Mouse (Mus musculus) neural tube, embryonic 15.5 days (tissue): ENCODE measurements around the gene Nelfb. TPM values are rescaled to one million over a fixed set of nuclear protein-coding genes. Genes with fewer than 3 reads are reported as not detected.

Experiments used
- ATAC-seq: fragments of 200-750 bp; cut with Nextera tagmentation; 2 replicates; pipeline ENCODE4 v1.8.0; 2017; ENCODE audit warnings: mild to moderate bottlenecking, moderate TSS enrichment, moderate library complexity; ENCODE audit not compliant: low FRiP score
- H3K27ac ChIP-seq: fragments of 300-500 bp; sonication (generic); replicated peaks from 2 replicates; pipeline ENCODE4 v1.5.1; 2015; ENCODE audit warnings: mild to moderate bottlenecking, inconsistent platforms
- H3K27me3 ChIP-seq: fragments of 300-500 bp; sonication (generic); replicated peaks from 2 replicates; pipeline ENCODE4 v1.6.1; 2015; ENCODE audit warnings: inconsistent platforms
- H3K36me3 ChIP-seq: fragments of 300-500 bp; sonication (generic); 2 replicates; pipeline ENCODE4 v1.6.1; 2015; ENCODE audit warnings: inconsistent platforms
- H3K4me1 ChIP-seq: fragments of 300-500 bp; sonication (generic); 2 replicates; pipeline ENCODE4 v1.6.1; 2015; ENCODE audit warnings: inconsistent platforms
- H3K4me2 ChIP-seq: fragments of 300-500 bp; sonication (generic); 2 replicates; pipeline ENCODE4 v1.6.1; 2015; ENCODE audit warnings: inconsistent platforms, mild to moderate bottlenecking, moderate library complexity
- H3K4me3 ChIP-seq: fragments of 300-500 bp; sonication (generic); replicated peaks from 2 replicates; pipeline ENCODE4 v1.5.1; 2015; ENCODE audit warnings: mild to moderate bottlenecking, inconsistent platforms
- H3K9ac ChIP-seq: fragments of 300-500 bp; sonication (generic); replicated peaks from 2 replicates; pipeline ENCODE4 v1.6.1; 2015; ENCODE audit warnings: mild to moderate bottlenecking, inconsistent platforms
- H3K9me3 ChIP-seq: fragments of 300-500 bp; sonication (generic); replicated peaks from 2 replicates; pipeline ENCODE4 v1.6.1; 2016; ENCODE audit warnings: inconsistent platforms
- WGBS: fragments of 180-500 bp; shearing (Covaris S2); methylation state at CpG from one replicate; pipeline ENCODE4 v1.1.7; 2015; ENCODE audit warnings: mixed read lengths; 5-methylcytosine and 5-hydroxymethylcytosine counted together
- polyA plus RNA-seq: library from polyadenylated mRNA; unstranded; fragments of >200 nt; fragmentation: Nextera tagmentation; extraction: Ambion mirVana; gene quantifications from 2 replicates; pipeline ENCODE4 v1.2.1, GENCODE M21; 2015

Gene Nelfb
- polyA plus RNA-seq, 1 experiment from 2014 or later = 101 TPM

GRCm38 (mm10) chr2:25151280-25151956 is 59.9 kb downstream of the Nelfb start:
- no peak overlapping the region for H3K27ac ChIP-seq
- H3K4me2 ChIP-seq = no peak overlapping the region
- H3K4me1 ChIP-seq = no peaks in the 10 kb centered on the region
- WGBS = 80% methylated on average over 4 of the region's 4 CpGs
- no peak for ATAC-seq
- H3K9ac ChIP-seq = no peak overlapping the region
- H3K36me3 ChIP-seq = no peaks in the 10 kb centered on the region
- no peaks in the 10 kb centered on the region for H3K27me3 ChIP-seq
- H3K4me3 ChIP-seq = no peak overlapping the region
- no peaks in the 10 kb centered on the region for H3K9me3 ChIP-seq

Other genes with a start within 250 kb of the Nelfb start
- gene Dph7, start 249.1 kb downstream of the Nelfb start, polyA plus RNA-seq = 38.6 and 41.7 TPM in 2 replicates
- gene Mrpl41, start 236.4 kb downstream of the Nelfb start, polyA plus RNA-seq = 167 and 179 TPM in 2 replicates
- gene Pnpla7, start 235.5 kb downstream of the Nelfb start, polyA plus RNA-seq = 2.8 and 5.0 TPM in 2 replicates
- gene Nsmf, start 157.1 kb downstream of the Nelfb start, polyA plus RNA-seq = 149 and 173 TPM in 2 replicates
- 0.43 TPM in 1 of 2 replicates, not detected in the other for gene Entpd8, start 131.2 kb downstream of the Nelfb start, polyA plus RNA-seq
- 0.52 TPM in 1 of 2 replicates, not detected in the other for gene Noxa1, start 116.3 kb downstream of the Nelfb start, polyA plus RNA-seq
- 15.0 and 16.8 TPM in 2 replicates for gene Nrarp, start 30.7 kb downstream of the Nelfb start, polyA plus RNA-seq
- 1.6 and 5.9 TPM in 2 replicates for gene Tor4a, start 14.6 kb downstream of the Nelfb start, polyA plus RNA-seq
- not detected in 2 replicates for gene Stpg3, start 3.1 kb upstream of the Nelfb start, polyA plus RNA-seq
- gene Fam166a, start 7.3 kb upstream of the Nelfb start, polyA plus RNA-seq = not detected in 2 replicates
- gene Tubb4b, start 13.2 kb upstream of the Nelfb start, polyA plus RNA-seq = 462 and 502 TPM in 2 replicates
- gene Slc34a3, start 22.9 kb upstream of the Nelfb start, polyA plus RNA-seq = not detected in 2 replicates
- gene Rnf224, start 25.3 kb upstream of the Nelfb start, polyA plus RNA-seq = not detected in 2 replicates
- 158 and 190 TPM in 2 replicates for gene Rnf208, start 30.8 kb upstream of the Nelfb start, polyA plus RNA-seq
- gene Cysrt1, start 31.0 kb upstream of the Nelfb start, polyA plus RNA-seq = 0.36 and 0.47 TPM in 2 replicates
- gene AL732309.1, start 35.4 kb upstream of the Nelfb start, polyA plus RNA-seq = 4.3 and 4.6 TPM in 2 replicates
- 17.5 and 17.7 TPM in 2 replicates for gene Tmem203, start 44.0 kb upstream of the Nelfb start, polyA plus RNA-seq
- gene Tprn, start 51.1 kb upstream of the Nelfb start, polyA plus RNA-seq = 14.8 and 16.3 TPM in 2 replicates
- 177 and 183 TPM in 2 replicates for gene Ssna1, start 60.9 kb upstream of the Nelfb start, polyA plus RNA-seq
- 125 and 129 TPM in 2 replicates for gene Anapc2, start 61.0 kb upstream of the Nelfb start, polyA plus RNA-seq
- not detected in 2 replicates for gene Tmem210, start 76.7 kb upstream of the Nelfb start, polyA plus RNA-seq
- 0.22 and 0.26 TPM in 2 replicates for gene Lrrc26, start 78.4 kb upstream of the Nelfb start, polyA plus RNA-seq
- 58.0 and 68.4 TPM in 2 replicates for gene Grin1, start 107.7 kb upstream of the Nelfb start, polyA plus RNA-seq
- gene Man1b1, start 120.8 kb upstream of the Nelfb start, polyA plus RNA-seq = 43.5 and 46.6 TPM in 2 replicates
- 24.2 and 27.3 TPM in 2 replicates for gene Dpp7, start 144.9 kb upstream of the Nelfb start, polyA plus RNA-seq
- gene Uap1l1, start 154.2 kb upstream of the Nelfb start, polyA plus RNA-seq = 8.5 and 14.0 TPM in 2 replicates
- gene Sapcd2, start 160.8 kb upstream of the Nelfb start, polyA plus RNA-seq = 10.6 and 16.3 TPM in 2 replicates
- gene Entpd2, start 184.4 kb upstream of the Nelfb start, polyA plus RNA-seq = 9.6 TPM in 2 replicates
- 398 and 483 TPM in 2 replicates for gene Npdc1, start 187.9 kb upstream of the Nelfb start, polyA plus RNA-seq
- 0.13 and 0.38 TPM in 2 replicates for gene Fut7, start 211.8 kb upstream of the Nelfb start, polyA plus RNA-seq
- gene Abca2, start 217.2 kb upstream of the Nelfb start, polyA plus RNA-seq = 11.2 and 13.4 TPM in 2 replicates
- gene Clic3, start 245.3 kb upstream of the Nelfb start, polyA plus RNA-seq = 1.8 and 2.0 TPM in 2 replicates
- 100 and 120 TPM in 2 replicates for gene Paxx, start 249.6 kb upstream of the Nelfb start, polyA plus RNA-seq